Mouse (Mus musculus): ENCODE results near the gene Ccdc152. TPM values are rescaled to one million over a fixed set of nuclear protein-coding genes. Genes with fewer than 3 reads are reported as not detected.

Ccdc152 gene
- polyA plus RNA-seq, 1 experiment from 2014 or later, result 0.30 TPM

DNA sequence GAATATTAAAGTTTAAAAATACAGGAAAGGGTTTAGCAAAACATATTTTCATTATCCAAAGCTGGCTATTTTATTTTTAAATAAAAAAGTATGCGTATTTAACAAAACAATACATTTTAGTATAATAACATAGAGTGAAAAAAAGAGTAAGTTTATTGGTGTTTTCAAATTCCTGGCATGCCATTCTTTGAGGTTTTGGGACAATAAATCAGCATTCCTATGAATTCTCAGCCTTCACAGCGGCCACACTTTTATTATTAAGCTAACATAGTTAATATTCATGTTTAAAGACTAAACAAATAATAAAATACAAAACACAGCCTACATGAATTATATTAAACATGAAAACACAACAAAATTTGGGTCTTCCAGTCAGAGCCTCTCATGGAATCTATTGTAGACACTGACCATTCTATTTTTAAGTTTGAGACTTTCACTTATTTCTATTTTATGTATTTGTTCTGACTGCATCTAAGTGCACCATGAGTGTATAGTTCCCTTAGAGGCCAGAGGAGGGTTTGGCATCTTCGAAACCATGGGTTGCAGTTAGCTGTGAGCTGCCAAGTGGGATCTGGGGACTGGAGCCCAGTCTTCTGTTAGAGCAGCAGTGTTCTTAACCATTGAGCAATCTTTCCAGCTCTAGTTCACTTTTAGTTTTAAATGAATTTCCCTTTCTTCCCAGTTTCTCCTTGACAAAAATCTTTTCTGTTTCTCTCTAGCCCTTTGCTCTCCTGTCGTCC lies 2.8 kb downstream of the Ccdc152 start:
- TF ChIP-seq CTCF (IDR thresholded peaks at IDR 0.05; ENCODE audit: low read depth), result no peak
- no peak for DNase-seq
- Histone ChIP-seq H3K9ac (no peak overlapping the region), H3K9me3 (ENCODE audit: low read depth, low read length) (no peaks in the 10 kb centered on the region), H3K27ac (ENCODE audit: low read depth) (no peak overlapping the region), H3K4me2 (no peak overlapping the region), H3K27me3 (ENCODE audit: insufficient read depth, low read length) (no peaks in the 10 kb centered on the region), H3K36me3 (ENCODE audit: insufficient read depth) (no peaks in the 10 kb centered on the region), H3K4me3 (ENCODE audit: low read depth, low read length) (no peak overlapping the region), H3K4me1 (ENCODE audit: insufficient read depth) (no peaks in the 10 kb centered on the region)
- WGBS, result 74% methylated on average over 4 of the region's 4 CpGs
- no peak for ATAC-seq (ENCODE audit: insufficient read depth)

DNA sequence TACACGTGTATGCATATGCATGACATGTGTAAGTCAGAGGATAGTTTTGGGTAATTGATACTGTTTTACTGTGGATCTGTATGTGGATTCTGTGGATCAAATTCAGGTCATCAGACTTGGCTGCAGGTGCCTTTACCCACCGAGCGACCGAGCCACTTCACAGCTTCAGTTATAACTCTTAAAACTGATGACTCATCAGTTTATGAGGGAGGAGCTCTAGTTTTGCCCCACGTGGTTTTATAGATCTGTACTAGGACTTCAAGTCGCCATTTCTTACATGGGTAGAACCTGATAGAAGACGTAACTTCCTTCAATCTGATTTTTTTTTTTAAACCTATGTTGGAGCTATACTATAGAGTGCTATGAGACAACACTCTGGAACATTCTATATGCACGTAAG lies 5.7 kb downstream of the Ccdc152 start:
- Histone ChIP-seq H3K36me3 (ENCODE audit: insufficient read depth) (no peaks in the 10 kb centered on the region), H3K27me3 (ENCODE audit: insufficient read depth, low read length) (no peaks in the 10 kb centered on the region), H3K4me2 (no peak overlapping the region), H3K4me3 (ENCODE audit: low read depth, low read length) (no peak overlapping the region), H3K27ac (ENCODE audit: low read depth) (no peak overlapping the region), H3K9ac (no peak overlapping the region), H3K4me1 (ENCODE audit: insufficient read depth) (no peaks in the 10 kb centered on the region), H3K9me3 (ENCODE audit: low read depth, low read length) (no peaks in the 10 kb centered on the region)
- WGBS, result 68% methylated on average over 8 of the region's 8 CpGs
- ATAC-seq (ENCODE audit: insufficient read depth) (no peak), DNase-seq (no peak)
- TF ChIP-seq CTCF (IDR thresholded peaks at IDR 0.05; ENCODE audit: low read depth), result no peak

DNA sequence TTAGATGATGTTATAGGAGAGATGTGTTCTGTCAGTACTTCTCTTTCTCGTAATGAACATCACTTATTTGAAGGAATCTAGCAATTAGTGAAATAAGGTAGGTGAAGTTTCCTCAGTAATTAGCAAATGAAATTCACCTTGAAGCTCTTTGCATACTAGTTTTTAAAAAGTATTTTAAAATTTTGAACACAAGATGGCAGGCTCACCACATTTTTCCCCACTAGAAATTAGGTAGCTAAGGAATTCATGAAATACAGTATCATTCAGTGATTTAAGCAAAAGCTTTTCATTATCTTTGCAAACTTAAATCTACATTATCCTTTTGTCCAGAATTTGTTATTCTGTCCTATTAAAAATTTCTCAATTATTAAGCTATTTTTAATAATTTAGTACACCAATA lies 7.3 kb downstream of the Ccdc152 start:
- ATAC-seq (ENCODE audit: insufficient read depth), result no peak
- peak; percentile 37 for TF ChIP-seq CTCF (IDR thresholded peaks at IDR 0.05; ENCODE audit: low read depth)
- no peak overlapping the region for H3K4me2 ChIP-seq
- H3K4me3 ChIP-seq (ENCODE audit: low read depth, low read length), result no peak overlapping the region
- no peaks in the 10 kb centered on the region for H3K27me3 ChIP-seq (ENCODE audit: insufficient read depth, low read length)
- no peaks in the 10 kb centered on the region for H3K9me3 ChIP-seq (ENCODE audit: low read depth, low read length)
- DNase-seq, result peak; percentile 70
- no peak overlapping the region for H3K27ac ChIP-seq (ENCODE audit: low read depth)
- no peaks in the 10 kb centered on the region for H3K4me1 ChIP-seq (ENCODE audit: insufficient read depth)
- WGBS, result 70% methylated on average over 1 of the region's 1 CpGs
- H3K36me3 ChIP-seq (ENCODE audit: insufficient read depth), result no peaks in the 10 kb centered on the region
- H3K9ac ChIP-seq, result no peak overlapping the region

DNA sequence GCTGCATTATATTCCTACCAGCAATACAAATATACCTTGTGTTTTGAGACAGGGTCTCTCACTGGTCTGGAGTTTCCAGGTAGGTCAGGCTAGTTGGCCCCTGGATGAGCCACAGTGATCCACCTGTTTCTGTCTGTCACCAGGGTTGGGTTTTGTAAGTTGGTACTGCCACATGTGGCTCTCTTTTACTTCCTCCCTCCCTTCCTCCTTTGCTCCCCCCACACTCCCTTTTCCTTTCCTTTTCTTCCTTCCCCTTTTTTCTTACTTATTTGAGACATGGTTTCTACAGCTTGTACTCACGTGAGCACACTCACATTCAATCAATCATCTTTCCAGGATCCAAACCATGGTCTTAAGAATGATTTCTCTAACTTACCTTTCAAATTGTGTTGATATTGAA lies 9.8 kb downstream of the Ccdc152 start:
- no peaks in the 10 kb centered on the region for H3K9me3 ChIP-seq (ENCODE audit: low read depth, low read length)
- no peak overlapping the region for H3K9ac ChIP-seq
- H3K4me2 ChIP-seq, result no peak overlapping the region
- ATAC-seq (ENCODE audit: insufficient read depth) (no peak), DNase-seq (no peak)
- H3K4me1 ChIP-seq (ENCODE audit: insufficient read depth), result no peaks in the 10 kb centered on the region
- WGBS, result 50% methylated on average over 1 of the region's 1 CpGs
- H3K27me3 ChIP-seq (ENCODE audit: insufficient read depth, low read length), result no peaks in the 10 kb centered on the region
- no peaks in the 10 kb centered on the region for H3K36me3 ChIP-seq (ENCODE audit: insufficient read depth)
- H3K27ac ChIP-seq (ENCODE audit: low read depth), result no peak overlapping the region
- H3K4me3 ChIP-seq (ENCODE audit: low read depth, low read length), result no peak overlapping the region
- no peak for TF ChIP-seq CTCF (IDR thresholded peaks at IDR 0.05; ENCODE audit: low read depth)

DNA sequence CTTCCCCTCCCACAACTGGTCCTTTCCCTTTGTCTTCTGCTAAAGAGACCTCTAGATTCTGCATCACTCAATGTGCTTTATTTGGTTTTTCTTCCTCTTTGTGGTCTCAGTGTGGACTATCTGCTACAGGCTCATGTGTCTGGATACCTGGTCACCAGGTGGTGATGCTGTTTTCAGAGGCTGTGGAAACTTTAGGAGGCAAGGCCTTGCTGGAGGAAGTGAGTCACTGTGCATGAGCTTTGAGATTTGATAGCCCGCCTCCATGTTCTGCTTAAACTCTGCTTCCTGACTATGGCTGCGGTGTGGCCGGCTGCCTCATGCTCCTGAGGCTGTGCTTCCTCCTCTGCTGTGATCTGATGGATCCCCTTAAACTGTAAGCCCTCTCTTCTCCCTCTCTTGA lies 12.9 kb downstream of the Ccdc152 start:
- no peak for TF ChIP-seq CTCF (IDR thresholded peaks at IDR 0.05; ENCODE audit: low read depth)
- 73% methylated on average over 3 of the region's 3 CpGs for WGBS

DNA sequence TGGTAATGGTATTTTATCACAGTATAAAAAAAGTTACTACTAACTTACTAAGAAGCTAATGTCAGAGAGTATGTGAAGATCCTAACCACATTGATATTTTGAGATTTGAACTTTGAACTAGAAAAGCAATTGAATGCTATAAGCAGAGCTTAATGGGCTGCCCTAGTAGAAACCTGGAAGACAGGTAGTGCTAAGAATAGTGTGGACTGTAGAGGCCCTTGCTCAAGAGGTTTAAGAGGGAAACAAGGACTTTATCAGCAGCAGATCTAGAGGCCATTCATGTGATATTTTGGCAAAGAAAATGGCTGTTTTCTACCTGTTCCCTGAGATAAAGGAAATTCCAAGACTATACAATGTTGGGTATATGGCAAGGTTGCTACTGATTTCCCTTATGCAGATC lies 17.3 kb downstream of the Ccdc152 start:
- Histone ChIP-seq H3K4me1 (ENCODE audit: insufficient read depth) (no peaks in the 10 kb centered on the region), H3K9me3 (ENCODE audit: low read depth, low read length) (no peaks in the 10 kb centered on the region), H3K4me3 (ENCODE audit: low read depth, low read length) (no peak overlapping the region), H3K27ac (ENCODE audit: low read depth) (no peak overlapping the region), H3K4me2 (no peak overlapping the region), H3K9ac (no peak overlapping the region), H3K36me3 (ENCODE audit: insufficient read depth) (no peaks in the 10 kb centered on the region), H3K27me3 (ENCODE audit: insufficient read depth, low read length) (no peaks in the 10 kb centered on the region)
- ATAC-seq (ENCODE audit: insufficient read depth) (no peak), DNase-seq (no peak)
- TF ChIP-seq CTCF (IDR thresholded peaks at IDR 0.05; ENCODE audit: low read depth), result no peak

More for the DNA sequence above, 12.9 kb downstream of the Ccdc152 start:
- H3K27me3 ChIP-seq (ENCODE audit: insufficient read depth, low read length), result no peaks in the 10 kb centered on the region
- H3K27ac ChIP-seq (ENCODE audit: low read depth), result no peak overlapping the region
- DNase-seq (no peak), ATAC-seq (ENCODE audit: insufficient read depth) (no peak)
- H3K4me3 ChIP-seq (ENCODE audit: low read depth, low read length), result no peak overlapping the region
- H3K9me3 ChIP-seq (ENCODE audit: low read depth, low read length), result no peaks in the 10 kb centered on the region
- no peaks in the 10 kb centered on the region for H3K4me1 ChIP-seq (ENCODE audit: insufficient read depth)
- H3K9ac ChIP-seq, result no peak overlapping the region
- H3K36me3 ChIP-seq (ENCODE audit: insufficient read depth), result no peaks in the 10 kb centered on the region
- no peak overlapping the region for H3K4me2 ChIP-seq

DNA sequence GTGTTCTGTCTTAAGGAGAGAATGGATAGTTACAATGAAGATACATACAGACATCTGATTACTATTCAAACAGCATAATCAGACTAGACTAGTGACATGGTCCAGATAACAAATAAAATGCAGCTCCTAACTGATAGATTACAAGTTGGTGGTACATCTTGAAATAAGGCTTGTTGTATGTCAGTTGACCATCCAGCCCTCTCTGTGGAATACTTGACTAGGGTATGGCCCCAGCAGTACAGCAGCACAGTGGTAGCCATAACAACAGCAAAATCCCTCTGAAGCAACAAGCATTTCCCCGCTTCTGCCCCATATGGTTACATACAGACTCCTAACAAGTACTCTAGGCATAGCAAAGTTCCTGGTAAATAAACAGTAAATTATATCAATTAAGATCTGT lies 21.6 kb downstream of the Ccdc152 start:
- ATAC-seq (ENCODE audit: insufficient read depth) (no peak), DNase-seq (no peak)
- Histone ChIP-seq H3K9me3 (ENCODE audit: low read depth, low read length) (no peaks in the 10 kb centered on the region), H3K27me3 (ENCODE audit: insufficient read depth, low read length) (no peaks in the 10 kb centered on the region), H3K9ac (no peak overlapping the region), H3K4me1 (ENCODE audit: insufficient read depth) (no peaks in the 10 kb centered on the region), H3K36me3 (ENCODE audit: insufficient read depth) (peaks cover 6% of the 10 kb centered on the region; the same call in 1 of the 2 replicates), H3K4me2 (no peak overlapping the region), H3K27ac (ENCODE audit: low read depth) (no peak overlapping the region), H3K4me3 (ENCODE audit: low read depth, low read length) (no peak overlapping the region)
- 75% methylated on average over 1 of the region's 1 CpGs for WGBS
- TF ChIP-seq CTCF (IDR thresholded peaks at IDR 0.05; ENCODE audit: low read depth), result no peak

Measured in lung, embryonic 14.5 days (tissue).